Mouse (Mus musculus): ENCODE measurements around the gene Gpr25.

GRCm38 (mm10) chr1:136293961-136294360 is 33.3 kb upstream of the Gpr25 start:
- TF ChIP-seq POLR2A (IDR thresholded peaks at IDR 0.05; ENCODE audit: insufficient read depth, low read depth, low read length) (no peak), CTCF (IDR thresholded peaks at IDR 0.05; ENCODE audit: insufficient read depth, low read depth, low read length) (no peak)

Measured in olfactory bulb, adult 2 months (tissue).